Mouse (Mus musculus) T-cell, adult 66 days (primary cell): ENCODE data around the gene Olfr596. TPM values are rescaled to one million over a fixed set of nuclear protein-coding genes. Genes with fewer than 3 reads are reported as not detected.

ENCODE experiments used
- total RNA-seq, 2 experiments: library from RNA; stranded (reverse); gene quantifications; 3 replicates in 1 of 2; 4 replicates in 1 of 2; pipeline ENCODE4 v1.2.4; 2023

Gene Olfr596
- not detected for total RNA-seq

GRCm38 (mm10) chr7:103305348-103305747, at the start of gene Olfr596:
Gene Olfr596 (plus strand): TSS chr7:103305648.

DNA sequence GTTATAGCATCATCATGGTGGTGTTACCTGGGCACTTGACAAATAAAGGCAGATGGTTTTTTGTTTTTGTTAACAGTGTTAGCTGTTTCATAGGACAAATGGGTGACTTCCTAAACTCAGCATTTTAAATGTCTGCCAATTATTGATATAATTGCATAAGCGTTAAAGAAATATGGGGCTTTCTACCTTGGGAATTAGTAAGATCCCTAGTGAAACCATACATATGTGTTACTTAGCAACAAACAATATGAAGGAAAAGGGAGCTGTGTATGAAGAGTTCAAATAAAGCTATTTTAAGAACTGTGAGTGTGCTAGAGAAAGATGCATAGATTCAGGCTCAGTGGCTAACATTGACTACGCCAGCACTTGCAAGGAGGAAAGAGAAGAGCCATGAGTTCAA, 10.6 kb downstream of the Olfr596 start, which contains the start of gene Olfr597:
TSS of gene Olfr597 (plus strand) at position 301 of the 400 bp plus-strand sequence.

DNA sequence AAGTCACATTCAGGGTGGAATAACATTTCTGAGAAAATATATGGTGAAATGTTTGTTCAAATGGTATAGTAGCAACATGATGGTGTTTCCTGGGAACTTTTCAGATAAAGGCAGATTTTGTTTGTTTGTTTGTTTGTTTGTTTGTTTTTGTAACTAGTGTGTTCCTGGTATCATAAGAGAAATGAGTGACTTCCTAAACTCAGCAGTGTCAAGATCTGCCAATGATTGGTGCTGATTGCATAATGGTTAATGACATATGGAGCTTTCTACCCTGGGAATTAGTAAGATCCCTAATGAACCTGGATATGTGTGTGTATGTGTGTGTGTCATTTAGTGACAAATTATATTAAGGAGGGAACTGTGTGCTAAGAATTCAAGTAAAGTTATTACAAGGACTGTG, 17.8 kb downstream of the Olfr596 start, which contains the start of gene Olfr598:
TSS of gene Olfr598 (plus strand) at position 301 of the 400 bp plus-strand sequence.

GRCm38 (mm10) chr7:103335617-103336016, 30.2 kb downstream of the Olfr596 start, which contains the start of gene Olfr599:
Gene Olfr599 (plus strand): TSS chr7:103335917.

GRCm38 (mm10) chr7:103349569-103349968, 44.1 kb downstream of the Olfr596 start, which contains the start of gene Olfr600:
Gene Olfr600 (minus strand): TSS chr7:103349669.

Other genes with a start within 250 kb of the Olfr596 start
- not detected for gene Olfr584, start 223.8 kb upstream of the Olfr596 start, total RNA-seq
- gene Olfr585, start 207.9 kb upstream of the Olfr596 start, total RNA-seq: not detected
- not detected for gene Olfr586, start 180.0 kb upstream of the Olfr596 start, total RNA-seq
- not detected for gene Olfr588-ps1, start 164.8 kb upstream of the Olfr596 start, total RNA-seq
- not detected for gene Olfr589, start 149.3 kb upstream of the Olfr596 start, total RNA-seq
- not detected for gene Olfr591, start 127.3 kb upstream of the Olfr596 start, total RNA-seq
- gene Olfr592, start 120.8 kb upstream of the Olfr596 start, total RNA-seq: not detected
- gene Olfr593, start 93.8 kb upstream of the Olfr596 start, total RNA-seq: not detected
- not detected for gene Olfr594, start 88.7 kb upstream of the Olfr596 start, total RNA-seq
- not detected for gene Usp17ld, start 53.1 kb upstream of the Olfr596 start, total RNA-seq
- not detected for gene Olfr597, start 10.7 kb downstream of the Olfr596 start, total RNA-seq
- not detected for gene Olfr598, start 17.9 kb downstream of the Olfr596 start, total RNA-seq
- not detected for gene Olfr599, start 30.3 kb downstream of the Olfr596 start, total RNA-seq
- gene Olfr600, start 44.0 kb downstream of the Olfr596 start, total RNA-seq: not detected
- gene Olfr601, start 57.0 kb downstream of the Olfr596 start, total RNA-seq: not detected
- not detected for gene Olfr603, start 80.5 kb downstream of the Olfr596 start, total RNA-seq
- gene Usp17lc, start 109.4 kb downstream of the Olfr596 start, total RNA-seq: not detected
- gene Olfr605, start 139.8 kb downstream of the Olfr596 start, total RNA-seq: not detected
- gene Olfr606, start 143.4 kb downstream of the Olfr596 start, total RNA-seq: not detected
- gene Olfr607, start 158.5 kb downstream of the Olfr596 start, total RNA-seq: not detected
- gene Olfr608, start 164.2 kb downstream of the Olfr596 start, total RNA-seq: not detected
- not detected for gene Olfr609, start 192.4 kb downstream of the Olfr596 start, total RNA-seq
- not detected for gene Olfr610, start 206.5 kb downstream of the Olfr596 start, total RNA-seq
- gene Olfr611, start 215.2 kb downstream of the Olfr596 start, total RNA-seq: not detected
- not detected for gene Olfr612, start 237.1 kb downstream of the Olfr596 start, total RNA-seq
- not detected for gene Olfr613, start 242.4 kb downstream of the Olfr596 start, total RNA-seq